Mouse (Mus musculus): ENCODE data around the gene Crebl2. TPM values are rescaled to one million over a fixed set of nuclear protein-coding genes. Genes with fewer than 3 reads are reported as not detected.

The Crebl2 gene
- polyA plus RNA-seq, 1 experiment, result 10.9 TPM

- Histone ChIP-seq H3K36me3 (ENCODE audit: control insufficient read depth, insufficient read depth, low read length) (peaks cover 9% of the 10 kb centered on the region), H3K27me3 (ENCODE audit: control insufficient read depth, insufficient read depth, low read length) (no peaks in the 10 kb centered on the region), H3K4me3 (ENCODE audit: extremely low read depth, insufficient read depth, insufficient read length) (no peak overlapping the region), H3K4me1 (ENCODE audit: control insufficient read depth, insufficient read depth, insufficient read length) (no peaks in the 10 kb centered on the region), H3K27ac (ENCODE audit: insufficient read depth, low read length) (no peak overlapping the region)
- 91% methylated on average over 4 of the region's 4 CpGs for WGBS
- no peak for DNase-seq (ENCODE audit: low read depth in 1 of 2, low spot score in 2 of 2)
- TF ChIP-seq POLR2A (IDR thresholded peaks at IDR 0.05; ENCODE audit: low read depth, low read length) (no peak), CTCF (IDR thresholded peaks at IDR 0.05; ENCODE audit: extremely low read depth, insufficient read depth, insufficient read length, insufficient replicate concordance) (no peak)
These were observed 15.8 kb downstream of the Crebl2 start for GRCm38 (mm10) chr6:134845726-134846125.

- H3K27ac ChIP-seq (ENCODE audit: insufficient read depth, low read length), result no peak overlapping the region
- WGBS, result 93% methylated on average over 6 of the region's 6 CpGs
- DNase-seq (ENCODE audit: low read depth in 1 of 2, low spot score in 2 of 2), result no peak
- no peaks in the 10 kb centered on the region for H3K27me3 ChIP-seq (ENCODE audit: control insufficient read depth, insufficient read depth, low read length)
- H3K4me3 ChIP-seq (ENCODE audit: extremely low read depth, insufficient read depth, insufficient read length), result no peak overlapping the region
- H3K4me1 ChIP-seq (ENCODE audit: control insufficient read depth, insufficient read depth, insufficient read length), result no peaks in the 10 kb centered on the region
- TF ChIP-seq CTCF (IDR thresholded peaks at IDR 0.05; ENCODE audit: extremely low read depth, insufficient read depth, insufficient read length, insufficient replicate concordance), result no peak
- TF ChIP-seq POLR2A (IDR thresholded peaks at IDR 0.05; ENCODE audit: low read depth, low read length), result no peak
- peaks cover 13% of the 10 kb centered on the region for H3K36me3 ChIP-seq (ENCODE audit: control insufficient read depth, insufficient read depth, low read length)
These were observed 16.4 kb downstream of the Crebl2 start for GRCm38 (mm10) chr6:134846308-134846707.

- H3K4me1 ChIP-seq (ENCODE audit: control insufficient read depth, insufficient read depth, insufficient read length), result no peaks in the 10 kb centered on the region
- H3K4me3 ChIP-seq (ENCODE audit: extremely low read depth, insufficient read depth, insufficient read length), result no peak overlapping the region
- TF ChIP-seq POLR2A (IDR thresholded peaks at IDR 0.05; ENCODE audit: low read depth, low read length) (no peak), CTCF (IDR thresholded peaks at IDR 0.05; ENCODE audit: extremely low read depth, insufficient read depth, insufficient read length, insufficient replicate concordance) (no peak)
- peaks cover 13% of the 10 kb centered on the region for H3K36me3 ChIP-seq (ENCODE audit: control insufficient read depth, insufficient read depth, low read length)
- DNase-seq (ENCODE audit: low read depth in 1 of 2, low spot score in 2 of 2), result no peak
- H3K27me3 ChIP-seq (ENCODE audit: control insufficient read depth, insufficient read depth, low read length), result no peaks in the 10 kb centered on the region
- H3K27ac ChIP-seq (ENCODE audit: insufficient read depth, low read length), result no peak overlapping the region
- 94% methylated on average over 4 of the region's 4 CpGs for WGBS
These were observed 17.6 kb downstream of the Crebl2 start for GRCm38 (mm10) chr6:134847550-134847949.

GRCm38 (mm10) chr6:134848197-134848890 is 18.4 kb downstream of the Crebl2 start:
- 95% methylated on average over 5 of the region's 5 CpGs for WGBS
- peak in 1 of 2 experiments; percentile 20 for DNase-seq (ENCODE audit: low read depth in 1 of 2, low spot score in 2 of 2)
- Histone ChIP-seq H3K27ac (ENCODE audit: insufficient read depth, low read length) (no peak overlapping the region), H3K36me3 (ENCODE audit: control insufficient read depth, insufficient read depth, low read length) (peaks cover 13% of the 10 kb centered on the region), H3K27me3 (ENCODE audit: control insufficient read depth, insufficient read depth, low read length) (no peaks in the 10 kb centered on the region), H3K4me1 (ENCODE audit: control insufficient read depth, insufficient read depth, insufficient read length) (no peaks in the 10 kb centered on the region), H3K4me3 (ENCODE audit: extremely low read depth, insufficient read depth, insufficient read length) (no peak overlapping the region)
- no peak for TF ChIP-seq CTCF (IDR thresholded peaks at IDR 0.05; ENCODE audit: extremely low read depth, insufficient read depth, insufficient read length, insufficient replicate concordance)
- no peak for TF ChIP-seq POLR2A (IDR thresholded peaks at IDR 0.05; ENCODE audit: low read depth, low read length)

GRCm38 (mm10) chr6:134849461-134849860 is 19.5 kb downstream of the Crebl2 start:
- DNase-seq (ENCODE audit: low read depth in 1 of 2, low spot score in 2 of 2), result no peak
- Histone ChIP-seq H3K4me1 (ENCODE audit: control insufficient read depth, insufficient read depth, insufficient read length) (no peaks in the 10 kb centered on the region), H3K27me3 (ENCODE audit: control insufficient read depth, insufficient read depth, low read length) (no peaks in the 10 kb centered on the region), H3K4me3 (ENCODE audit: extremely low read depth, insufficient read depth, insufficient read length) (no peak overlapping the region), H3K36me3 (ENCODE audit: control insufficient read depth, insufficient read depth, low read length) (peaks cover 15% of the 10 kb centered on the region), H3K27ac (ENCODE audit: insufficient read depth, low read length) (no peak overlapping the region)
- TF ChIP-seq CTCF (IDR thresholded peaks at IDR 0.05; ENCODE audit: extremely low read depth, insufficient read depth, insufficient read length, insufficient replicate concordance), result no peak
- TF ChIP-seq POLR2A (IDR thresholded peaks at IDR 0.05; ENCODE audit: low read depth, low read length), result no peak
- WGBS, result 96% methylated on average over 2 of the region's 2 CpGs

- Histone ChIP-seq H3K27me3 (ENCODE audit: control insufficient read depth, insufficient read depth, low read length) (no peaks in the 10 kb centered on the region), H3K4me3 (ENCODE audit: extremely low read depth, insufficient read depth, insufficient read length) (no peak overlapping the region), H3K27ac (ENCODE audit: insufficient read depth, low read length) (no peak overlapping the region), H3K36me3 (ENCODE audit: control insufficient read depth, insufficient read depth, low read length) (peaks cover 15% of the 10 kb centered on the region), H3K4me1 (ENCODE audit: control insufficient read depth, insufficient read depth, insufficient read length) (no peaks in the 10 kb centered on the region)
- 90% methylated on average over 3 of the region's 3 CpGs for WGBS
- DNase-seq (ENCODE audit: low read depth in 1 of 2, low spot score in 2 of 2), result no peak
- TF ChIP-seq CTCF (IDR thresholded peaks at IDR 0.05; ENCODE audit: extremely low read depth, insufficient read depth, insufficient read length, insufficient replicate concordance), result no peak
These were observed 20.0 kb downstream of the Crebl2 start for GRCm38 (mm10) chr6:134849985-134850384.

- no peaks in the 10 kb centered on the region for H3K27me3 ChIP-seq (ENCODE audit: control insufficient read depth, insufficient read depth, low read length)
- no peak for TF ChIP-seq CTCF (IDR thresholded peaks at IDR 0.05; ENCODE audit: extremely low read depth, insufficient read depth, insufficient read length, insufficient replicate concordance)
- no peak for TF ChIP-seq POLR2A (IDR thresholded peaks at IDR 0.05; ENCODE audit: low read depth, low read length)
- peaks cover 11% of the 10 kb centered on the region; the same call in 1 of the 2 replicates for H3K36me3 ChIP-seq (ENCODE audit: control insufficient read depth, insufficient read depth, low read length)
- H3K4me1 ChIP-seq (ENCODE audit: control insufficient read depth, insufficient read depth, insufficient read length), result no peaks in the 10 kb centered on the region
- H3K27ac ChIP-seq (ENCODE audit: insufficient read depth, low read length), result no peak overlapping the region
- no peak overlapping the region for H3K4me3 ChIP-seq (ENCODE audit: extremely low read depth, insufficient read depth, insufficient read length)
- WGBS, result 89% methylated on average over 5 of the region's 5 CpGs
- DNase-seq (ENCODE audit: low read depth in 1 of 2, low spot score in 2 of 2), result no peak
These were observed 24.8 kb downstream of the Crebl2 start for GRCm38 (mm10) chr6:134854782-134855181.

Measured in spleen, adult 2 months (tissue).